Comparison of ENCODE assay signal across 9 mouse cellular contexts in genomic region chr19:53608921-53609320, GRCm38 (mm10). TPM values are rescaled to one million over a fixed set of nuclear protein-coding genes. Genes with fewer than 3 reads are reported as not detected.
DNase-seq lines count a peak whose midpoint lies in the region; ATAC-seq lines count a peak whose summit lies in the region.
"Had no signal": no experiment of that assay in that cellular context is flagged by ENCODE, and none has a peak within 500 bp of the region (broad histone marks: within the 10 kb centered on the region; RNA-seq: fewer than 3 reads in every experiment).

No protein-coding gene starts in this region.

- no peak for DNase-seq in kidney, adult 11 months
- DNase-seq in R1 (ENCODE audit: low read depth, low spot score) = peak; percentile 78
- DNase-seq in cerebellum, adult 8-10 months = peak; percentile 29
- peak; percentile 10 to 18 for DNase-seq in layer of hippocampus, postnatal 10 days (ENCODE audit: low spot score in 2 of 2)
- no peak for DNase-seq in thymus, postnatal 14 days
- DNase-seq in adrenal gland, adult 18-20 months (ENCODE audit: low spot score in 2 of 2) = no peak
- DNase-seq: liver, postnatal 0 days had no signal

- H3K36me3 ChIP-seq in kidney, embryonic 15.5 days = peaks cover 45% of the 10 kb centered on the region

- WGBS in kidney, embryonic 15.5 days = 67% methylated on average over 6 of the region's 6 CpGs

- no peak overlapping the region; the same call in 1 of the 2 replicates for H3K27ac ChIP-seq in kidney, embryonic 15.5 days
- H3K27ac ChIP-seq: neural tube, embryonic 13.5 days had no signal

- ATAC-seq in kidney, embryonic 15.5 days (replicated peaks; ENCODE audit: low FRiP score) = peak; percentile 79
- ATAC-seq: liver, postnatal 0 days had no signal

- no peak overlapping the region for H3K9ac ChIP-seq in kidney, embryonic 15.5 days
- H3K9ac ChIP-seq: liver, postnatal 0 days; neural tube, embryonic 13.5 days had no signal

- H3K4me1 ChIP-seq in kidney, embryonic 15.5 days = peaks cover 6% of the 10 kb centered on the region

- no peak overlapping the region for H3K4me3 ChIP-seq in kidney, embryonic 15.5 days (replicated peaks)
- H3K4me3 ChIP-seq: neural tube, embryonic 13.5 days had no signal

- no peaks in the 10 kb centered on the region for H3K27me3 ChIP-seq in kidney, embryonic 15.5 days
- H3K27me3 ChIP-seq: neural tube, embryonic 13.5 days had no signal

- no peak overlapping the region for H3K4me2 ChIP-seq in kidney, embryonic 15.5 days
- H3K4me2 ChIP-seq: neural tube, embryonic 13.5 days had no signal

- no peaks in the 10 kb centered on the region for H3K9me3 ChIP-seq in kidney, embryonic 15.5 days (replicated peaks)
- H3K9me3 ChIP-seq: neural tube, embryonic 13.5 days had no signal

RNA-seq across cellular contexts. Expression of gene Smc3, which starts 8.7 kb away (rescaled TPM):
- polyA plus RNA-seq in kidney, embryonic 15.5 days (2015; fragmentation: Nextera tagmentation; extraction: Ambion mirVana) = 74.7 and 75.6 TPM in 2 replicates
- 10 to 100 TPM; 41.5 to 44.4 TPM for total RNA-seq in layer of hippocampus, postnatal 10 days (2021)
- total RNA-seq in adrenal gland, adult 18-20 months (2021) = 10 to 100 TPM; 24.7 to 30.2 TPM

RNA-seq across cellular contexts. Expression of gene Nutf2-ps1, which starts 20.1 kb away (rescaled TPM):
- 381 and 430 TPM in 2 replicates for polyA plus RNA-seq in kidney, embryonic 15.5 days (2015; fragmentation: Nextera tagmentation; extraction: Ambion mirVana)
- 10 to 100 TPM; 53.4 to 65.1 TPM for total RNA-seq in layer of hippocampus, postnatal 10 days (2021)
- total RNA-seq in adrenal gland, adult 18-20 months (2021) = 10 to 100 TPM; 63.0 to 71.1 TPM

Comparison
In these comparisons a context has a peak if more than half of its experiments do, and no peak if none do; other contexts are left out.
1. DNase-seq: peak in R1 (single experiment), cerebellum, adult 8-10 months (single experiment) and layer of hippocampus, postnatal 10 days (2 of 2); none in kidney, adult 11 months (single experiment), thymus, postnatal 14 days (single experiment) and adrenal gland, adult 18-20 months (0 of 2).